Mouse (Mus musculus): ENCODE measurements at regions not wholly inside any gene's neighbourhood (a gene's known extent, or its start where the extent isn't known, plus 50 kb on each side); places are given as distances from the start of the nearest gene placed in this dataset.
A peak's percentile ranks its signal among the peaks of the same experiment; 100 is the strongest.

DNA sequence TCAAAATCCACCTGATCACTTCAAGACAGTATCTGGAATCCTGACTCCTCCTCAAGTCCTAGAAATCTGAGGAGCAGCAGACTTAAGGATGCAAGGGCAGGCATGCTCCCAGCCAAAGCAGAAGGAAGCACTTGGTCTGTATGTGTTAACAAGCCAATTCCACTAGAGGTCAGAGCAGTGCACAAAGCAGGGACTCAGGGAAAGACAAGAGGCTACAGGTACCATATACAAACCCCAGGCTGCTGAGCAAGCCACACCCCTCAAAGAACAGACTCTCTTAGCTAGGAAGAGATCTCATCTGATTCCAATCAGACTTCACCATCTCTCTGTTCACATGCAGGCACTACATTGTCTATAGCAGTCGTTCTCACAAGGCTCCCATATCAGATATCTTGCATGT lies 99.6 kb upstream of the Clint1 start:
- no peak overlapping the region for H3K27ac ChIP-seq (ENCODE audit: insufficient read depth, low read length)
- H3K36me3 ChIP-seq (ENCODE audit: control insufficient read depth, insufficient read depth, low read length) = no peaks in the 10 kb centered on the region
- peak; percentile 12 to 39 for DNase-seq (ENCODE audit: low read depth in 1 of 2, low spot score in 2 of 2)
- H3K27me3 ChIP-seq (ENCODE audit: control insufficient read depth, insufficient read depth, low read length) = no peaks in the 10 kb centered on the region
- H3K4me1 ChIP-seq (ENCODE audit: control insufficient read depth, insufficient read depth, insufficient read length) = peaks cover 2% of the 10 kb centered on the region; the same call in 1 of the 2 replicates
- H3K4me3 ChIP-seq (ENCODE audit: extremely low read depth, insufficient read depth, insufficient read length) = no peak overlapping the region
- TF ChIP-seq POLR2A (IDR thresholded peaks at IDR 0.05; ENCODE audit: low read depth, low read length) (no peak), CTCF (IDR thresholded peaks at IDR 0.05; ENCODE audit: extremely low read depth, insufficient read depth, insufficient read length, insufficient replicate concordance) (peak; percentile 56; the same call in 1 of the 2 replicates)
- 66% methylated on average over 1 of the region's 1 CpGs for WGBS

GRCm38 (mm10) chr11:45752791-45753190 lies 99.1 kb upstream of the Clint1 start:
- no peaks in the 10 kb centered on the region for H3K36me3 ChIP-seq (ENCODE audit: control insufficient read depth, insufficient read depth, low read length)
- no peak overlapping the region for H3K27ac ChIP-seq (ENCODE audit: insufficient read depth, low read length)
- DNase-seq (ENCODE audit: low read depth in 1 of 2, low spot score in 2 of 2) = peak in 1 of 2 experiments; percentile 7
- H3K27me3 ChIP-seq (ENCODE audit: control insufficient read depth, insufficient read depth, low read length) = no peaks in the 10 kb centered on the region
- peaks cover 2% of the 10 kb centered on the region; the same call in 1 of the 2 replicates for H3K4me1 ChIP-seq (ENCODE audit: control insufficient read depth, insufficient read depth, insufficient read length)
- TF ChIP-seq CTCF (IDR thresholded peaks at IDR 0.05; ENCODE audit: extremely low read depth, insufficient read depth, insufficient read length, insufficient replicate concordance) (no peak), POLR2A (IDR thresholded peaks at IDR 0.05; ENCODE audit: low read depth, low read length) (no peak)
- WGBS = 21% methylated on average over 2 of the region's 2 CpGs
- H3K4me3 ChIP-seq (ENCODE audit: extremely low read depth, insufficient read depth, insufficient read length) = no peak overlapping the region

- WGBS = 78% methylated on average over 4 of the region's 4 CpGs
- TF ChIP-seq CTCF (IDR thresholded peaks at IDR 0.05; ENCODE audit: extremely low read depth, insufficient read depth, insufficient read length, insufficient replicate concordance) = no peak
- TF ChIP-seq POLR2A (IDR thresholded peaks at IDR 0.05; ENCODE audit: low read depth, low read length) = no peak
- no peaks in the 10 kb centered on the region for H3K36me3 ChIP-seq (ENCODE audit: control insufficient read depth, insufficient read depth, low read length)
- H3K4me1 ChIP-seq (ENCODE audit: control insufficient read depth, insufficient read depth, insufficient read length) = no peaks in the 10 kb centered on the region
- H3K27me3 ChIP-seq (ENCODE audit: control insufficient read depth, insufficient read depth, low read length) = no peaks in the 10 kb centered on the region
- DNase-seq (ENCODE audit: low read depth in 1 of 2, low spot score in 2 of 2) = no peak
- H3K27ac ChIP-seq (ENCODE audit: insufficient read depth, low read length) = no peak overlapping the region
- no peak overlapping the region for H3K4me3 ChIP-seq (ENCODE audit: extremely low read depth, insufficient read depth, insufficient read length)
Observed at GRCm38 (mm10) chr11:45767081-45767480, 84.8 kb upstream of the Clint1 start.

DNA sequence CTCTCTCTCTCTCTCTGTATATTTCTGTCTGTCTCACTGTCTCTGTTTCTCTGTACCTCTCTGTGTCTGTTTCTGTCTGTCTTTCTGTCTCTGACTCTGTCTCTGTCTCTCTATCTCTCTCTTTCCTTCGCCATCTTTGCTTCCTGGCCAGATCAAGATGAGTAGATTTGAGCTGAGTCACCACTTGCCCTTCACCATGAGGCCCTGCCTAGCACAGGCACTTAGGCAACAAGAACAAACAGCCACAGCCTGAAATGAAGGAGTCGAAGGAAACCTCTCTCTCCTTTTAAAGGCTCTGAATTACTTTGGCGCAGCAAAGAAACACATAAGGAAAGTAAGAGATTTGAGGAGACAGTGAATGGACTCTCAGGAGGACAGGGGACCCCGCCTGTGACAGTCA lies 69.4 kb upstream of the Clint1 start:
- no peak overlapping the region for H3K27ac ChIP-seq (ENCODE audit: insufficient read depth, low read length)
- WGBS = 67% methylated on average over 4 of the region's 4 CpGs
- TF ChIP-seq POLR2A (IDR thresholded peaks at IDR 0.05; ENCODE audit: low read depth, low read length) = no peak
- no peak for TF ChIP-seq CTCF (IDR thresholded peaks at IDR 0.05; ENCODE audit: extremely low read depth, insufficient read depth, insufficient read length, insufficient replicate concordance)
- DNase-seq (ENCODE audit: low read depth in 1 of 2, low spot score in 2 of 2) = no peak
- H3K4me1 ChIP-seq (ENCODE audit: control insufficient read depth, insufficient read depth, insufficient read length) = no peaks in the 10 kb centered on the region
- H3K27me3 ChIP-seq (ENCODE audit: control insufficient read depth, insufficient read depth, low read length) = no peaks in the 10 kb centered on the region
- H3K36me3 ChIP-seq (ENCODE audit: control insufficient read depth, insufficient read depth, low read length) = no peaks in the 10 kb centered on the region
- no peak overlapping the region for H3K4me3 ChIP-seq (ENCODE audit: extremely low read depth, insufficient read depth, insufficient read length)

DNA sequence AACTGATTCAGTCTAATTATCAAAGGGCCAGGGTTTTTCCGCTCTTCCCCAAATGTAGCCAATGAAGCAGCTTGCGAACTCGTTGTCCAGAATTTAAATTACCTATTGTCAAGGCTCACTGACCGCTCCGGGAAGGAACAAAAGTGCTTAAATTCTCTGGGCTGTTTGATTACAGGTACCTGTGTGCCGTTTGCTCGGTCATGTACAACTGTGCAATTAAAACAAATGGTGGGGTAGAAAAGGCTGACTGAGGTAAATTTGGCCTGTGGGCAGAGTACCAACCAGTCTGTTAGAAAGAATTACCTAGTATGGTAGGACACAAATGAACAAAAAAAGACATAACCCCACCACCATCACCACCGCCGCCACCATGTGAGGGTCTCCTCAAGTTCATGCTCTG lies 66.0 kb upstream of the Clint1 start:
- Histone ChIP-seq H3K36me3 (ENCODE audit: control insufficient read depth, insufficient read depth, low read length) (no peaks in the 10 kb centered on the region), H3K4me1 (ENCODE audit: control insufficient read depth, insufficient read depth, insufficient read length) (no peaks in the 10 kb centered on the region), H3K27me3 (ENCODE audit: control insufficient read depth, insufficient read depth, low read length) (no peaks in the 10 kb centered on the region), H3K27ac (ENCODE audit: insufficient read depth, low read length) (no peak overlapping the region), H3K4me3 (ENCODE audit: extremely low read depth, insufficient read depth, insufficient read length) (no peak overlapping the region)
- WGBS = 92% methylated on average over 9 of the region's 9 CpGs
- DNase-seq (ENCODE audit: low read depth in 1 of 2, low spot score in 2 of 2) = no peak
- TF ChIP-seq CTCF (IDR thresholded peaks at IDR 0.05; ENCODE audit: extremely low read depth, insufficient read depth, insufficient read length, insufficient replicate concordance) = no peak
- TF ChIP-seq POLR2A (IDR thresholded peaks at IDR 0.05; ENCODE audit: low read depth, low read length) = no peak

DNA sequence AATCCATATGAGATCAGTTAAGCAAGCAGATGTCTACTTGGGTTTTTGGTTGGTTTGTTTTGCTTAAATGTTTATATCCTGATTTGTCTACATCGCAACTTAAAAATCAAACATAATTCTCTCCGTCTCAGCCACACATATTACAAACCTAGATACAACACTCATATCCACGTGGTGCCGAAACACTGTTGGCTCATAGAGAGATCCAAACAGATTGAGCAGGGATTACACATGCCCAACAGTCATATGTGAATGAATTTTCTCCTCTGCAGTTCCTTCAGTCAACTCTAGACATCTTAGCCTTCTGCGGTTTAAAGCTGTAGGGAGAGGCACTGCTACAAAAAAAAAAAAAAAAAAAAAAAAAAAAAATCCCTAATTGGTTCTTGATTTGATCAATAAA lies 64.4 kb upstream of the Clint1 start:
- DNase-seq (ENCODE audit: low read depth in 1 of 2, low spot score in 2 of 2) = no peak
- H3K4me3 ChIP-seq (ENCODE audit: extremely low read depth, insufficient read depth, insufficient read length) = no peak overlapping the region
- 88% methylated on average over 5 of the region's 5 CpGs for WGBS
- TF ChIP-seq CTCF (IDR thresholded peaks at IDR 0.05; ENCODE audit: extremely low read depth, insufficient read depth, insufficient read length, insufficient replicate concordance) (no peak), POLR2A (IDR thresholded peaks at IDR 0.05; ENCODE audit: low read depth, low read length) (no peak)
- no peaks in the 10 kb centered on the region for H3K36me3 ChIP-seq (ENCODE audit: control insufficient read depth, insufficient read depth, low read length)
- H3K27me3 ChIP-seq (ENCODE audit: control insufficient read depth, insufficient read depth, low read length) = no peaks in the 10 kb centered on the region
- 0 out of 2 replicates have a peak, but pooled peaks cover 2% of the 10 kb centered on the region for H3K4me1 ChIP-seq (ENCODE audit: control insufficient read depth, insufficient read depth, insufficient read length)
- no peak overlapping the region for H3K27ac ChIP-seq (ENCODE audit: insufficient read depth, low read length)

DNA sequence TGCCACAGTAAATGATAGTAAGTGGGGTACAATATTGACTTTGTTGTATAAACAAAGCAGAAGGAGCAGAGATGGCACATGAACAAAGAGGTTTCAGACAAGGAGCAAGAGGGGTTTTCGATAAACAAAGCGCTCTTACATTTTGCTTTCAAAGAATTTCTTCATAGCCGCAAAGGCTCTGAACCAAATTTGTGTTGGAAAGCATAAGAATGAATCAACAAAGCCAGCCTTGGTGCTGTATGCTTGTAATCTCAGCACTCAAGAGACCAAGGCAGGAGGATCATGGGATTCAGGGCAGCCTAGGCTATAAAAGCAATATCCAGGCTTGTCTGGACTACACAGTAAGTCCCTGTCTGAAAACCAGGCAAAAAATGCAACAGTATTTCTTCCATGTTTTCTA lies 62.0 kb upstream of the Clint1 start:
- TF ChIP-seq CTCF (IDR thresholded peaks at IDR 0.05; ENCODE audit: extremely low read depth, insufficient read depth, insufficient read length, insufficient replicate concordance) = no peak
- H3K4me3 ChIP-seq (ENCODE audit: extremely low read depth, insufficient read depth, insufficient read length) = no peak overlapping the region
- H3K27ac ChIP-seq (ENCODE audit: insufficient read depth, low read length) = no peak overlapping the region
- no peak for DNase-seq (ENCODE audit: low read depth in 1 of 2, low spot score in 2 of 2)
- H3K4me1 ChIP-seq (ENCODE audit: control insufficient read depth, insufficient read depth, insufficient read length) = peaks cover 7% of the 10 kb centered on the region; the same call in 1 of the 2 replicates
- H3K27me3 ChIP-seq (ENCODE audit: control insufficient read depth, insufficient read depth, low read length) = no peaks in the 10 kb centered on the region
- H3K36me3 ChIP-seq (ENCODE audit: control insufficient read depth, insufficient read depth, low read length) = no peaks in the 10 kb centered on the region
- 95% methylated on average over 3 of the region's 3 CpGs for WGBS

Data from spleen, adult 2 months (tissue).